Mouse (Mus musculus) erythroid progenitor cell, adult 5-6 weeks (primary cell): ENCODE measurements around the gene Tjp3. TPM values are rescaled to one million over a fixed set of nuclear protein-coding genes. Genes with fewer than 3 reads are reported as not detected.
A peak's percentile ranks its signal among the peaks of the same experiment; 100 is the strongest.

ENCODE experiments used
- ATAC-seq: replicated peaks from 2 replicates; pipeline ENCODE4 v1.8.0; 2016; ENCODE audit warnings: moderate number of reproducible peaks, mild to moderate bottlenecking, moderate TSS enrichment, inconsistent platforms; ENCODE audit not compliant: poor library complexity, low FRiP score, severe bottlenecking
- total RNA-seq, 2 experiments: library from RNA; stranded (forward) in 1 of 2; stranded (reverse) in 1 of 2; fragments of 150-400 nt in 1 of 2; fragments of 186-747, 209-891 nt in 1 of 2; gene quantifications; 2 replicates each; pipeline versions ENCODE4 v1.2.3 to v1.2.4; 2015 to 2017; ENCODE audit warnings: low replicate concordance in 2 of 2

The Tjp3 gene
- total RNA-seq, 2 experiments from 2014 or later = 0.23 TPM; not detected in 1

DNA sequence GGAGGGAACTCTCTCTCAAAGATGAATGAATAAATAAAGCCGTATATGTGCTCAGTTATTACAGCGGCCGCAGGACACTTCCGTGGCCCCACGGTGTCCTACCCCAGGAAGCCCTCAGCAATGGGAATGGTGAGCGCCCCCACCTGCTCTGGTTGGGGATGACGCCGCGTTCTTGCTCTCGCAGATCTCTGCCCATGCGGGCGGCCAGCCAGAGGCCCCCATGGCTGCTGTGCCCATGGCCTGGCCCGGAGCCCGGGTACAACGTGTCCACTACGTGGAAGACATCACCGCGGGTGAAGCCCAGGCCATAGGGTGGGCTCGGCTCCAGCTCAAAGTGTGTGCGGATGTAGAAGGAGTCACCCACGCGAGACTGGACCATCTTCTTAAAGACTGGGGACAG, 13.7 kb downstream of the Tjp3 start:
- ATAC-seq = no peak

DNA sequence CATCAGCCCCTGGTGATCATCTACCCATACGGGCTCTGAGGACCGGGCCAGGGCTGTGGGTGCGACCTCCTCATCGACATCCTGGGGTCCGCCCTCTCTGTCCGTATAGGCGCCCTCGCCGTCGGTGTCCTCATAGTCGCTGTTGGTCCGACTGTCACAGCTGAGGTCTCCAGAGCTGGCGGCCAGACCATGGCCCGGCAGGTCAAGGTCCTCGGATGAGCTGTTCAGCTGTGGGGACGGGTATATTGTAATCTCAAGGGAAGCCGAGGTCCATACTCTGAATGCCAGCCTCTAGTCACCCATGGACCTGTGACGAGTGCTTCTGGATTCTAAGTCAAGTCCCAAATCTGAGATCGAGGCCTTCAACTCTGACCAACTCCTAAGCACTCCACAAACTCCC, 17.5 kb downstream of the Tjp3 start:
- no peak for ATAC-seq

DNA sequence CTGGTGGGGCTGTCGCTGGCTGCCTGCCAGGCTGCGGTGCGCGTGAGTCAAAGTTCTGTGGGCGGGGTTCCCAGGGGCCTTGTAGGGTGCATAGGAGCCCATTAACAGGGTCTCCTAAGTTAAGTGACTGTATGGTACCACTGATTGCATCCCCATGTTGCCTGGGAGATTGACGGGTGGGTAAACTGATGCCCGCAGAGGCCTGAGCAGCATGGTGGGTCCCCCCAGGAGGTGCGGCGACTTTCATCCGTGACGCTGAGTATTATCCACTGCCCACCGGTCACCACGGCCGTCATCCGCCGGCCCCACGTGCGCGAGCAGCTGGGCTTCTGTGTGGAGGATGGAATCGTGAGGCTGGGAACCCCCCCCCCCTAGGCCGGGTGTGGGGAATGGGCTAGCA, 19.0 kb downstream of the Tjp3 start:
- no peak for ATAC-seq

DNA sequence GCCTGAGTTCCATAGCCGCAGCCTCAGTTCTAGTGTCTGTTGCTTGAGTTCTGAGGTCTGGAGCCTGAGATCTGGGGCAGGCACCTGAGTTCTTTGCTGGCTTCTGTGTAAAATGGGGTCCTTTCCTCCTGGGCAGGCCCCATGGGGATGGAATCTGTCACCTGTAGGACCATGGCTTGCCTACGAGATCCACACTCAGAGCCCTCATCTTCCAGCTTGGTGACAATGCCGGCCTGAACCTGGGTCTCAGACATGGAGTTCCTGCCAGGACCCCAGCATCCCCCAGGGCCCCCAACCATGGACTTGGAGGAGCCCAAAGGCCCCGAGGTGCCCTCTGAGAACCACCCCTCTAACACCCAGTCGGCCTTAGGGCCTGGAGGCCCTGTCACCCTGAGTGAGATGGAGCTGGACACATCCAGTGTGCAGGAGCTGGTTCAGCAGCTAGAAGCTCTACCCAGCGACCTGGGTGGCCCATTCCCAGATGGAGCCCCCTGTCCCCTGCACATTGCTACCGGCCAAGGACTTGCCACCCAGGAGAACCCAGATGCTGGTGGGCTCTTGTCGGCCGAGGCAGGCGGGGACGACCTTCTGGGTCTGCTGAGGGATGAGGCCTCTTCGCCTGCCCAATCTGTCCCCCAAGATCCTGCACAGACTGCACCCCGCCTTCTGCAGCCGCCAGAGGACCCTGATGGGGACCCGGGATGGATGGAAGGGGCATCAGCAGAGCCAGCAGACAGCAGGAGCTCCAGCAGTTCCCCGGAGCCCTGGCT, 22.6 kb downstream of the Tjp3 start:
- ATAC-seq = no peak

DNA sequence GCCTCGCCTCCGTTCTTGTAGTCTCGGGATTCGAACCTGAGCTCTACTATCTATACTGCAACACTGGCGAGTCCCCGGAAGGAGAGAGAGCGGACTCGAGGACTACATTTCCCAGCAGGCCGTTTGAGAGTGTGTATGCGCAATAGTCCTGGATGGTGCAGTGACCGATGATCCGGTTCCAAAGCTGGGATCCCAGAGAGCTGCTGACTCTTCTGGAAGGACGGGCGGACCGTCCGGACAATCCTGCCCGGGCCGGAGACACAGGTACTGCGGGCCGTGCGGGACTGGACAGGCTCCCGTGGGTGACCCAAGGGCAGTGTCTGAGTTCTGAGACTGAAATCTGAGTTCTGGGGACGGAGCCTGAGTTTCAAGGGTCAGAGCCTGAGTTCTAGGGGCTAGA, 23.3 kb downstream of the Tjp3 start:
- ATAC-seq = peak; percentile 59

DNA sequence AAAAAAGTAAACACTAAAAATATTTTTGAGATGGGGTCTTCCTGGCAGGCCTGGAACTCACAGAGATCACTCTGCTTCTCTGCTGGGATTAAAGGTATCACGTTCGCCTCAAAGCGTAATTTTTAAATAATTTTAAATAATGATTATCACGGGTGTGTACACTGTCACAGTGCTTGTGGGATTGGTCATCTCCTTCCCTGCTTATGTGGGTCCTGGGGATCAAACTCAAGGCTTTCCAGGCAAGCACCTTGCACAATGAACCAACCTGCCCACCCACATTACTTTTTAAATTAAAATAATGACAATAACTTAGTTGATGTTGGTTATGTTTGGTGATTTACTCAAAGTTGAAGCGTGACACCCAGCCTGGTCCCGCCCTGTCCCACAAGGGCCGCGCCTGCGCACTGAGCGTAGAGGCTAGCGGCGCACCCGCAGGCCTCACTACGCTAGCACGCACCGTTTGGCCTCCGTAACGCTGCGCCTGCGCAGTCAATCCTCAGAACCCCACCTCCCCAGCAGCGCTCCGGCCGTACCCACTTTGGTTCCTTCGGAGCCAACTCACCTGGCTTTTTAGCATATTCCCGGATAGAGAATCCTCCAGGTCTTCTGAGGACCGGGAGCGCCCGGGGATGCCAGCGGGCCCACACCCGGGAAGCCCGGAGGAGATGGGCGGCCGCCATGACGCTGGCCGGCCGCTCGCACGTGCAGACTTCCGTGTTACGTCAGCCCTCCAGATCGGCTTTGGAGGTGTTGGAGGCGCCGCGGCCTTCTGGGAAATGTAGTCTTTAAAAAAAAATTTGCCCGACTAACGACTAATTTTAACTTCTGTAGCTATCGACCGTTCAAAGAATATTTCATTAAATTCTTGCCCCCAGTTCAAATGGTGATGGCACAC, 24.9 kb downstream of the Tjp3 start, which contains the start of the genes Mrpl54 and Apba3:
Gene Mrpl54, minus strand, starts transcription at position 724 of the 895 bp plus-strand sequence.
Gene Apba3, plus strand, starts transcription at position 750 of the 895 bp plus-strand sequence.
- ATAC-seq = peak; percentile 89

DNA sequence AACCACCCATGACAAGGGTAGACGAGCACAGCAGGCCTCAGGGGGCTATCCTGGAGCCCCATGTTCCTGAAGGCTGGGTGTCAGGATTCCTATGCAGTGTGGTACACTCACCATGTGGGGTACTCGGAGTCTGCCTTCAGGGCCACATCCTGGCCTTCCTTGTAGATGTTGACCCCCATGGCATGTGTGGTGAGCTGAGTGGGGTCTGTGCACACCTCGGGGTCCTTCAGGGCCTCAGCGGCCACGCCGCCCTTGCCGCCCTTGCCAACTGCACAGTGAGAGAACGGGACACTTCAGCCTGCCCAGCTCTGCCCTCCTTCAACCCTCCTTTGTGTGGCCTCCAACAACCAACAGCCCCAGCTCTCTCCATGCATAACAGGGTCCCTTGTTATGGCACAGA, 25.8 kb downstream of the Tjp3 start:
- no peak for ATAC-seq

DNA sequence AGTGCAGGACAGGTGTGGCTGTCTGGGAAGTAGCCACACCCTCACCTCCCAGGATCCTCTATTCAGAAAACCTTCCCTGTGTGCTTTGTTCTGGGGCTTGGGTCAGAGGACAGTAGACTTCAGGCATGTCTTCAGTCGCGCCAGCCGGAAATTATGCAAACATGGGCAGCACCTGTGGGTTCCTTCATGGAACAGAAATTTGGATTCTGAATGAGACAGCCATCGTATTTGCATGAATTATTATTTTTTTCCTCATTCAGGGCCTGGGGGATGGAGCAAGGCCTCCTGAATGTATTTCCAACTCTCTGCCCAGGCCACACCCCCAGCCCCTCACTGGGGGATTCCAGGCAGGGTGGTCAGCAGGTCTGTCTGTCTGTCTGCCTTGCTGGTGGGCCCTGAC, 30.4 kb downstream of the Tjp3 start:
- no peak for ATAC-seq

DNA sequence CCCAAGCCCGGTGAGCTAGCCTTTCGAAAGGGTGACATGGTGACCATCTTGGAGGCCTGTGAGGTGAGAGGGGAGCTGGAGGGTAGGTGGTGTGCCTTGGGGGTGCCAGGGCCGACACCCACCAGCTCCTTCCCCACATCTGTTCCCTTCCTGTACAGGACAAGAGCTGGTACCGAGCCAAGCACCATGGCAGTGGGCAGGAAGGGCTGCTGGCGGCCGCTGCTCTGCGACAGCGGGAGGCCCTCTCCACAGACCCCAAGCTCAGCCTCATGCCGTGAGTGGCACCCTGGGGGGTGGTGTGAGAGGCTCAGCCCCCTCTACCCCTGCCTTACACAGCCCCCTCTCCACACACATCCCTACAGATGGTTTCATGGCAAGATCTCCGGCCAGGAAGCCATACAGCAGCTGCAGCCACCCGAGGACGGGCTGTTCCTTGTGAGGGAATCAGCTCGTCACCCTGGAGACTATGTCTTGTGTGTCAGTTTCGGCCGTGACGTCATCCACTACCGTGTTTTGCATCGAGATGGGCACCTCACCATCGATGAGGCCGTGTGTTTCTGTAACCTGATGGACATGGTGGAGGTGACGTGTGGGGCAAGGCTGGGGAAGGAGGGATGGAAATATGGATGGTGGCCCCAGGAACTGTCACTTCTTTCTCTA, 32.0 kb downstream of the Tjp3 start:
- no peak for ATAC-seq

DNA sequence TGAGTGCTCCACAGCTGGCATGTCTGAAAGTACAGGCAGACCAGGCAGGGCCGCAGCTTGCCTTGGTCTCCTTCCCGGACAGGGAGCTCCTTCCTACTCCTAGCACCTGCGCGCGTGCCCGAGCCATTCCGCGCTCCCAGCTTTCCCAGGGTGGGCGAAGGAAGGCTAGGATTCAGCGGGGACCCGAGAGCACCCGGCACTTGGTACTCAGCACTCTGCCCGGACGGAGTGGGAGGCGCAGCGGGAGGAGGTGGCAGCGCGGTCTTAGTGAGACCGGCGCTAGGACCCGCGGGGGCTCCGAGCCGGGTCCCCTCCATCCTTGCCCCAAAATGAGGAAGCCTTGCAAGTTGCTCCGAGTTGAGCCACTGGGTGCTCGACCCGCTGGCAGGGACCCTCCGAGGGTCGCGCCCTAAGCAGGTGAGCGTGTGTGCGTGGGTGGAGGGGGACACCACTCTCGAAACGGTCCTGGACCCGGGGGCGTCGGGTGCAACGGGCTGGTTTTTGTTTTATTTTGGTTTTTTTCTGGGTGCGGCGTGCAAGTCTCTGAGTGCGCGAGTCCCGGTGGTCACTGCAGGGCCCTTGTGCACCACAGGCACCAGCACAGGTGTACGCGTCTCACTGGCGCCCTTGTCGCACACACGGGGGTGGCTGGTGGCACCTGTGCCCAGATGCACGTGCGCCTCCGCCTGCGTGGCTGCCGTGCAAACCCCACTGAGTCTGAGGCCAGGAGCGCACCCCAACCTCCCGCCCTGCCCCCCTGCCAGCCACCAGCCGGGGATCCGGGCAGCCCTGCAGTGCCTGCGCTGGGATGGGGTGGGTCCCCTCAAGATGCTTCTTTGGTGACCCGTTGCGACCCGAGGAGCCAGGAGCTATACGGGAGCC, 34.0 kb downstream of the Tjp3 start:
- ATAC-seq = no peak

DNA sequence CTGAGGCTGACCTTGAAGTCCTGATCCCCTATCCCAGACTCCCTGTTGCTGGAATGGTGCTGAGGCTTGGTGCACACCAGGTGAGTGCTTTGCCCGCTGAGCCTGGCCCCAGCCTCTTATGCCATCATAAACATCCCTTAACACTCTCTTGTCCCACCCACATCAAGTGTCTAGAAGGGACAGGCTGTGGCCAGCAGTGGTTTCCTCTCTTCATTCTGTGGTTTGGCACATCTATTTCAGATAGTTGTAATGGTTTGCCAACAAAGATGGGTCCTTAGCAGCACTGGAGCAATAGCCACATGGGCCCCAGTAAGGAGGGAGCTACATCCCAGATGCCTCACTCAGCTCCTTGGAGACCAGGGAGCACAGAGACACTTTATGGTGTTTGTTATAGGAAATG, 36.5 kb downstream of the Tjp3 start:
- ATAC-seq = no peak

DNA sequence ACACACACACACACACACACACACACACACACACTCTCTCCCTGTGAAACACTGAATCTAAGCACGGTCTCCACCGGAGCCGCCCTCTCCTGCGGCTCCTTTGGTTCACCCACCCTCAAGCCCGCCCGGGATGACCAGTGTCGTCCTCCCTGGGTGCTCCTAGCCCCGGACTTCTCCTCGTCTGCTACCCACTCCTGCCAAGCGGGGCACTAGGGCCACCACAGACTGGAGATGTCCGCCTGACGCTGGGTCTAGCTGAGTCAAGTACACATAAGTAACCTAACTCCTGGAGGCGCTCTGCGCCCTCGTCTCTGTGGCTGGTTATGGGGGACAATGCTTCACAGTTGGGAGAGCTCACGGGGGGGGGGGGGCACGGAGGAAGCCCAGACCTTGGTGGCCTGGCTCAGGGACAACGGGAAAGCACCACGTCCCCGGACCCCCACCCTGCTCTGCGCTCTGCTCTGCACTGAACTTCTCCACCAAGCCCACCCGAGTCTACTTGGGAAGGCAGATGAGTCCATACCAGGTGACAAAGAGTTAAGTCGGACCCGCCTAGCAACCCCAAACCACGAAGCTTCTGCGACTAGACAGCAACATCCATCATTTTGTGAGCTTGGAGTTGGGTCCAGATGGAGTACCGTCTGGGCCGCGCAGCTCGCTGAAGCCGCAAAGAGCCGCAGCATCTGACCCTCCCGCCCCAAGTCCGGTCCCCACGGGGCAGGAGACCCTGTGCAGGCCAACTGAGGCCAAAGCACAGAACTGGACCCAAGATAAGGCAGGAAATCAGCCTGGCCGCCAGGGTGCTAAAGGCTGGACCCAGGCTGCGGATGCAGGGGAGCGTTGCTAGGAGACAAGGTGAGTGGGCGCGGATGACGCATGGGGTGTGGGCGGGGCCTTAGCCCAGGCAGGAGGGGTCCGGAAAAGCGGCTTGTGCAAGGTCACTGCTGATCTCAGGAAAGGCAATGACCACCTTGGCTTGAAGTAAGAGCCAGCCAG, 38.7 kb downstream of the Tjp3 start, which contains the start of gene Matk:
Gene Matk, plus strand, starts transcription at position 512 of the 996 bp plus-strand sequence.
- ATAC-seq = no peak

DNA sequence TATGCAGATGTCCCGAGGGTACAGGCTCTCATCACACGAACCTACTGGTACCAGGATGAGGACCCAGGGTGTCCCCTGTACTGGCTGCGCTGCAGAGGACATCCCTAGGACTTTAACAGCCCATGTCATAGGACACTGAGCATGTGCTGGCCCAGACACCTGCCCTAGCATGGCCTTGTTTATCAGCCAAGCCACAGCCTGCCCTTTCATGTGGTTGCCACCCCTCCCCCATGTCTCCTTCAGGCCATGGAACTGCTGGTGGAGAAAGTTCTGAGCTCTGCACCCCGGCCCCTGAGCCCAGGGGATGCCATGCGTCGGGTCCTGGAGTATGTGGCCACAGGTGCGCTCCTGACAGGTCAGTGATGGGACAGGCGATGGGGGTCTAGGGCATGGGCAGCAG, 41.9 kb downstream of the Tjp3 start:
- ATAC-seq = no peak

DNA sequence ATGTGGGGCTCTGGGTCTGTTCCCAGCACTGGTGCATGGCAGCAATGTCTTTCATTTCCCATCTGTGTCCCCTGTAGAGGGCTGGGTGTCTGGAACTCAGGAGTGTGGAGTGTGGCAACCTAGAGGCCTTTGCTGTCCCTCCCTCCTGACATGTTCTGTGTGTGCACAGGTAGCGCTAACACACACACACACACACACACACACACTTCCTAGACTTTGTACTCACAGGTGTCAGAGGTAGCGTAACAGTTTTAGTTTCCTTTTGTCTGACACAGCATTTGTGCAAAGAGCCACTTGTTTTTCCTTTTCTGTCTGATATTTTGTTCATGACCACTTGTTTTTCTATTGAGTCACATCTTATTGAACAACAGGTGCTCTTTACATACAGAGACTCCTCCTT, 43.6 kb downstream of the Tjp3 start:
- ATAC-seq = no peak

DNA sequence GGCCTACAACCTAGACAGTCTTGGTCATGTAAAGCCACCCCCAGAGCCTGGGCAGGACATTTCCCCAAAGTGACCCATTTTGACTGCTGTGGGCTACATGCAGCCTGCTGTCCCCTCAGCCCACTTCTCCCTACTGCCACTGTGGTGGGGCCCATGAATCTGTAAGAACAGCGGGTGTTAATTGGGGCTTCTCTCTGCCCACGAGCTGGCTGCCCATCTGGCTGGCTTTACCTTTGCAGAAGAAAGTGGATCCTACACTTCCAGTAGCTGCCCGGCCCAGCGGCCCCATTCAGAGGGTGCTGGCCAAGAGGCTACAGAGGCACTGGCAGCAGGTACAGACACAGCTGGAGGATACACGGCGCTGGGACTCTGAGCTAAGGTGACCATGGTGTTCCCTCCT, 46.2 kb downstream of the Tjp3 start:
- no peak for ATAC-seq

DNA sequence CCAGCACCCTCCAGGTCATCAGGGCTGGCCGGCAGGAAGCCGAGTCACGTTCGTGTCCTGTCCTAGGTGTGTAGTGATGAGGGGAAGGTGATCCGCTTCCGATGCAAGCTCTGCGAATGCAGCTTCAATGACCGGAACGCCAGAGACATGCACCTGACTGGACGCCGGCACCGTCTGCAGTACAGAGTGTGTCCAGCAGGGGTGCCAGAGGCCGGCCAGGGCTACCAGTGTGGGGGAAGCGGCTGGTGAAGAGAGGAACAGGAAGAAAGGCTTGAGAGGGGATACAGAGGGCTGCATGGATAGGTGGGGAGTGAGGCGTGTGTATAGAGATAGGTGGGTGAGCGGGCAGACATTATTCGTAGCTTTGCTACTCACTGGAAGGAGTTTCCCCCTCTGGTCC, 46.8 kb downstream of the Tjp3 start:
- peak; percentile 63 for ATAC-seq

DNA sequence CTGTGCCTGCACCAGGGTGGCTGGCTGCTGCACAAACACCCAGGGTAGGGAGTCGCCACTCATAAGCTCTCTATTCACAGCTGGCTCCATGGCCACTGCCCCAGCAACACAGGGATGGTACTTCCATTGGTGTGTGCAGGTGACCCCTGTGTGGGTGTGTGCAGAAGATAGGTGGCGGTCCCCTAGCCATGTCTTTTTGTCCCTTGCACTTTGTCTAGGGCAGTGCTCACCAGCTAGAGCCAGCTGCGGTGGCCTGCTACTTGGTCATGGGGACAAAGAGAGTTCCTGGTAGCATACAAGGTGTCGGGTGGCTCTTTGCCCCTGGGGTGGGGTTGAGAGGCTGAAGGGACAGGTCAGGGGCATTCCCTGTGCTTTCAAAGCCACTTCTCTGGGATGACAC, 47.2 kb downstream of the Tjp3 start:
- ATAC-seq = no peak

DNA sequence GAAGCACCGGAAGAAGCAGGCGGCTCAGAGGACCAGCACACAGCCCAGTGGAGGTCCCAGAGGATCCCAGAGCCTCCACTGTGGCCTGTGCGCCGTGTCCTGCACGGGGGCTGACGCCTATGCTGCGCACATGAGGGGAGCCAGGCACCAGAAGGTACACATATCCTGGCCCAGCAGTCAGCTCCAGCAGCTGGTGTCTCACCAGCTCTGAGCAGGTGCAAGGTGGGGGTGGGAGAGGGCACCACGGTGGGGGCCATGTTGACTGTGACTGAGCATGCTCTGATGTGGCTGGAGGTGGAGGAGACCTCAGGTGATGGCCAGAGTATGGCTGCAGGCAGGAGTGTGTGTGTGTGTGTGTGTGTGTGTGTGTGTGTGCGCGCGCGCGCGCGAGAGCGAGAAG, 49.4 kb downstream of the Tjp3 start:
- ATAC-seq = no peak
